Mouse (Mus musculus) liver (tissue): ENCODE data around the gene Tsacc.
"Not testable (repeated sequence)": the region's sequence is repeated elsewhere in the genome, so short reads cannot be mapped to it uniquely, and the experiment has no call there.

Experiments
- DNase-seq: peaks from one replicate; pipeline ENCODE4 v3.0.0-alpha.2; 2020; ENCODE audit warnings: mixed read lengths

The Tsacc gene

DNA sequence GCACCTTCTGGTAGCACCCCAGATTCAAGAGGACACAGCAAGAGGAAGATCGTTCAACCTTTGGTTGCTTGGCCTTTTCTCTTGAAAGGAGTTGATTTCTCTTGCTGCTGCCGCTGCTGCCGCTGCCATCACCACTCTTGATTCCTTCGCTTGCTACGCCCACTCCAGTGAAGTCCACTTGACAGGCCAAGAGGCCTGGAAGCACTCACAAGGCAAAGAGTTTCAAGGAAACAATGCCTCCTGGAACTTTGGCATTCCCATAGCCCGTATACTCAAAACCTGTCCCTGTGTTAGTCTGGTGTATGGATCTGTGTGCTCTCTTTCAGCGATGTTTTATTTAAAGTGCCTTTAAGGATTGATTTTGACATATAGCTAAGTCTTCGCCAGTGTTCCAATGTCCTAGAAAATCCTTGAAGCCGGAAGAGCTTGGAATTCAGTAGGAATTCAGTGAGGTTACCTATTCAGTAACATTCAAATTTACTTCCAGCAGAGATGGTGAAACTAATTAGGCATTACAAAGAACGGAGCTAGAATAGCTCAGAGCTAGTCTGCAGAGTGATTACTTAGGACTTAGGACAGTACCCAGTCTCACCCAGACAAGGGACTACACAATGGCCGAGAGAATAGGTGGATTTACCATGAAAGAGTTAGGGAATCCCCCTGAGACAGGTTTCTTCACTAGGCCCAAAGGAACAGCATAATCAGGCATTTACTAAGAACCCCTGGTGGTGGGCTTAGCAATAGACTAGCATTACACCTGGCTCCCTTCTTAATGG lies 15.5 kb downstream of the Tsacc start:
- not testable (repeated sequence) for DNase-seq

- DNase-seq = no peak
Observed at GRCm38 (mm10) chr3:88280035-88280434, 16.8 kb downstream of the Tsacc start.

GRCm38 (mm10) chr3:88276529-88277143 lies 20.2 kb downstream of the Tsacc start:
- peak; percentile 15 for DNase-seq

GRCm38 (mm10) chr3:88276121-88276520 lies 20.7 kb downstream of the Tsacc start:
- no peak for DNase-seq

DNA sequence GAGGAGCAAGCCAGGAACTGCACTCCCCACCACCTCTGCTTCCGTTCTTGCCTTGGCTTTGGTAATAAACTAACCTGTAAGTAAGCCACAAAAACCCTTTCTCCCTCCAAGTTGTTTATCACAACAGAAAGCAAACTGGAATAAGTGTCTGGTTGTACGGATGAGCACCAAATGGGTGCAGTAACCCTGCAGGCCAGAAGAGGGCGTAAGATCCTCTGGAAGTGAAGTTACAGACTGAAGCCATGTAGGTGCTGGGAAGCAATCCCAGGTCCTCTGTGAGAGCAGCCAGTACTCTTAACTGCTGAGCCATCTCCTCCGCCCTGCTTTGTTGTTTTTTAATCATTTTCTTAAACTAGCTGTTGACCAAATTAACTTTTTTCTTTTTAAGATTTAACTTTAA lies 22.8 kb downstream of the Tsacc start:
- no peak for DNase-seq

DNA sequence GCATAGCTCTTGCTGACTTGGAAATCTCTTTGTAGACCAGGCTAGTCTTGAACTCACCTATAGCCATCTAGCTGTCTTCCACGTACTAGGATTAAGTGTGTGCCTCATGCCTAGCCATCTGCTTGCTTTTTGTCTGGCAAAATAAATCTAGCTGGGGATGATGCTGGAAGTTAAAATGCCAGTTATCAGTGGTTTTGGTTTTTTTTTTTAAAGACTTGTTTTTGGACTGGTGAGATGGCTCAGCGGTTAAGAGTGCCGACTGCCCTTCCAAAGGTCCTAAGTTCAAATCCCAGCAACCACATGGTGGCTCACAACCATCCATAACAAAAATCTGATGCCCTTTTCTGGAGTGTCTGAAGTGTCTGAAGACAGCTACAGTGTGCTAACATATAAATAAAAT lies 24.9 kb downstream of the Tsacc start:
- DNase-seq = no peak

DNA sequence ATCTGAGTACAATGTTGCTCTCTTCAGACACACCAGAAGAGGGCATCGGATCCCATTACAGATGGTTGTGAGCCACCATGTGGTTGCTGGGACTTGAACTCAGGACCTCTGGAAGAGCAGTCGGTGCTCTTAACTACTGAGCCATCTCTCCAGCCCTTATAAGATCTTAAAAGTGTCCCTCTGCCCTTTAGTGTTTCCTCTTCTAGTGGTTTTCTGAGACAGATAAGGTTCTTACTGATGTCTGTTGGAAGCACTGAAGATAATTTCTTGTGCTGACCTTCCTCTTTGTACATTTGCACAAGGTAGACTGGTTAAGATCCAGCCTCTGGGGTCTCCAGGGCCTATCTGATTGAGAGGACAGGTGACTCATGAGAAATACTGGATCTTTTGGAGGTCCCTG lies 25.5 kb downstream of the Tsacc start:
- not testable (repeated sequence) for DNase-seq

DNA sequence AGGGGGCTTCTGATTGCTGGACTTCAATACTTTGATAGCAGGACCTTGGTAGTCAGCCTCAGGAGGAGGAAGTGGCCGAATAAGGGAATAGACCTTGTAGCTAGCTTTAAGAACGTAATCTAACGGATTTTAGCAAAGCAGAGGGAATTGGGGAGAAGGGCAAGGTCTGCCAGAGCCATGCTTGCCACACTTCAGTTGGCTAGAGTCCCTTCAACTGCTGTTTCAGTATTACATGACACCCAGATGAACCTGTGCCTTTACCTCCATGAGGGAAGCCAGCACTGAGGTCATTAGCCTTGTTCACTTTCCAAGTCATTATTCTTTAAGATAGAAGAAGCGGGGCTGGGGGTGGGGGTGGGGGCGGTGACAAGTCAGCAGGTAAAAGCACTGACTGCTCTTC lies 27.8 kb downstream of the Tsacc start:
- DNase-seq = no peak

- DNase-seq = not testable (repeated sequence)
Observed at GRCm38 (mm10) chr3:88268014-88268413, 28.8 kb downstream of the Tsacc start.

DNA sequence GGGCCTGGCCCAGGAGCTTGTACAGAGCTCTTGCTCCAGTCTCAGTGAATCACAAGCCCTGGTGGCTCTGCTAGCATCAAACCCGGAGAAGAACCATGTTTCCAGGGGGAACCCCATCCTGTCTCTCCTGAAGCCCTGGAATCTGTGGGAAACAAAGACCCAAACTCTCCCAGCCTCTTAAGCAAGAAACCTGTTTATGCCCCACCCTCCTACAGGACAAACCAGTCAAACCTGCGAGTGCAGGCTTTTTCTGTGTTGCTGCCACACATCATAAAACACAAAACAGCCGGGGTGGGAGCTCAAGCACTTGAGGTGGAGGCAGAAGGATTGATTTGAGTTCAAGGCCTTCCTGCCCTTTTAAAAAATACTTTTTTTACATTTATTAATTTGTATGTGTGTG lies 34.5 kb downstream of the Tsacc start:
- DNase-seq = no peak

DNA sequence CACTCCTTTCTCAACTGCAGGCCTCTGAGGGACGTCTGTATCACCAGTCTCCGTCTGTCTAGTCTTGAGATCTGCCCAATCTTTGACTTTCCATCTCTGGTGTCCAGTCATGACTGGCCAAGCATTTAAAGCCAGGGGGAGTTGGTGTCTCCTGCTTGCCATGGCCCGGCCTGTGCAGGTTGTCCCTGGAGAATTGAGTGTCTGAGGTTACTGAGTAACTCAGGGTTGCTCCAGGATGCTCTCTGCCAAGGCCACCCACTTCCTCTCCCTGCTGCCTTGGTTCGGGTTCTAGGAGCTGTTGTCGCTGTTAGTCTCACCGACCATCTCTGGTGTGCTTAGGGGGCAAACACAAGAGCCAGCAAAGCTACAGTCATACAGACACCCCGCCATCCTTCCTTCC lies 40.4 kb downstream of the Tsacc start:
- no peak for DNase-seq

DNA sequence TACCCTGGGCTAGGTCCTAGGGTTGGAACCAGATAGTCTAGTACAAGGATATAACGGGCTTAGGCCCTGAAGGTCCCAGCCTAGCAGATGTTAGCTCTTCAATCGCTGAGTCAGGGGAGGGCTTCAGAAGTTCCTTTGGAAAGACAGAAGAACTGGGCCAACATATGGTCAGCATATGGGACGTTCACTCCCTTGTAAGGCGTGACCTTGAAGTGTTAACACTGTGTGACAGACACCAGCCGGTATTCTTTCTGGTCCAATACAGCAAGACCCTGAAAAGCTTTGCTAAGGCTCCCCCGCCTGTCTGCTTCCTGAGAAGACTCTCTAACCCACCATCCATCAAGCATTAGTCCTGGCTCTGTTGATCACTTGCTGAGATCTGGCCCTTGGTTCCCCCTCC lies 40.8 kb downstream of the Tsacc start:
- no peak for DNase-seq

- DNase-seq = peak; percentile 61
Observed at GRCm38 (mm10) chr3:88254268-88254926, 42.4 kb downstream of the Tsacc start, which contains the start of gene Rhbg. Gene Rhbg, minus strand, starts transcription at chr3:88254709.

DNA sequence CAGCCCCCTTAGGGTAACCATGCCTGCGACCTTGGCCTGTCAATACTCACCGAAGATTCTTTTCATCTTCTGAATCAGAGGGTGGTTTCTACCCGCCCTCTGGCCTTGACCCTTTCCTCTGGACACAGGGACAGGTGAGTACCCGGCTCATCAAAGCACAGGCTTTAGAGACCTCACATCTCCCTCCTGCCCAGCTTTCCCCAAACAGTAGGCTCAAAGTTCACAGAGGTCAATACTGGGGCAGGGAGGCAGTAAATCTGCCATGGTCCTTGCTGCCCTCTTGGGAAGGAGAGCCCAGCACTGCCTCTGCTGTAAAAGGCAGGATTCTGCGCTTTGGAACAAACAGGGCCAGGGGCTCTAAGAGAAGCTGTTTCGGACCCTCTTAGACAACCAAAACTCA lies 44.1 kb downstream of the Tsacc start:
- DNase-seq = peak; percentile 26

- no peak for DNase-seq
Observed at GRCm38 (mm10) chr3:88248406-88248805, 48.4 kb downstream of the Tsacc start.

- no peak for DNase-seq
Observed at GRCm38 (mm10) chr3:88247666-88248065, 49.1 kb downstream of the Tsacc start.

DNA sequence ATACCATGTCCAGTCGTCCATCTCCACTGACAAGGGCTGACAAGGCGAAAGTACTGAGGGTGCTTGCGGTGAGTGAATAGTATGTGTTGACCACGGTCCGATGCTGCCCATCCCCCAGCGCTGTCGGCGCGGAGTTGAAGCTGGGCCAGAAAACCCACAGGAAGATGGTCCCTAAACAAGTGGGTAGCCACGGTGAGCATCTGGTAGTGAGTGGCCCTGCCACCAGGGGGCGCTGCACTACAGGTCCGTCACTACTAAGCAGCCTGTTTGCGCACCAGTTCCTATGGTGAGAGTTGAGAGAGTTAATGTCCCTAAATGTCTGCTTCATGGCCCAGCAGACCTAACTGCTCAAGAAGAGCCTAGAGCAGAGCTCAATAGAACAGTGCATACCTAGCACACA lies 51.0 kb downstream of the Tsacc start:
- DNase-seq = peak; percentile 77

GRCm38 (mm10) chr3:88244071-88244470 lies 52.7 kb downstream of the Tsacc start:
- DNase-seq = peak; percentile 52

DNA sequence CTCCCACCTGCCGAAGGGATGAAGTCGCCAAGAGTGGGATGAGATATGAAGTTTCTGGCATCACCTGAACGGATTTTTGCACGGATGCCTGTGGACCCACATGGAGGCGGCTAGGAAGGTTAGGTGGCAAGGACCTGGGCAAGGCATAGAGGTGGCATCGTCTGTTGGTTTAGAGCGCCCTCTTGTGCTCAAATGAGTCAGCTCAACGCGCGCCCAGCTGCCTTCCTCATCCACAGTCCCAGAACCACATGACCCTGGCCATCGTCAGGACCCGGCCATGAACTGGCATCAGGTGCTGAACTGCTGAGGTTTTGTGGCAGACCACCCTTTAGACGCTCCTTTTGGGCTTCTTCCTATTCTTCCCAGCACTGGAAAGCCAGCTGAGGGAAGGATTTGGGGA lies 54.3 kb downstream of the Tsacc start:
- peak; percentile 63 for DNase-seq

- DNase-seq = no peak
Observed at GRCm38 (mm10) chr3:88241045-88241786, 55.6 kb downstream of the Tsacc start.

- DNase-seq = no peak
Observed at GRCm38 (mm10) chr3:88239446-88239845, 57.4 kb downstream of the Tsacc start.

DNA sequence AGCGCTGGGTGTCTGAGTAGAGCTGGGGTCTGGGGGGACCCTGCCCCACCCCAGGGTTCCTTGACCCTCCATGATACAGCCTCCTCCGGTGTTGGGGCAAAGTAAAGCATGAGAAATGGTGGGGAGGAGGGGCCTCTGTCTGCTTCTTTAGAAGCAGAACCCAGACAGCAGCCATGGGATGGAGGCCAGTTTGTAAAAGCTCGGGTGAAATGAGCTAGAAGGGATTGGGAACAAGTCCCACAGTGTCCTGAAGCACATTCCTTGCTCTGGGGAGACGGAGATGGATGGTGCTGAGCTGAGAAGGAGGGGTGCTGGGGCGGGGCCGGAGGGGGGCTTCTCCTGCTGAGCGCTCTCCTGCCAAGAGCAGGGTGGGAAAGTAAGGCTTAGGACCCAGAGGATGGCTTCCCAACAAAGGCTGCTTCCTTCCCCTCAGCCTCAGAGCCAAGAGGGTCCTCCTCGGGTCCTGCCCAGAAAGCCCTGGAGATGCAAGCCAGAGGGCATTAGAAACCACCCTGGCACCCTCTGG lies 57.9 kb downstream of the Tsacc start:
- no peak for DNase-seq
